Mouse (Mus musculus) lung, embryonic 14.5 days (tissue): ENCODE data around the gene Lig3. TPM values are rescaled to one million over a fixed set of nuclear protein-coding genes. Genes with fewer than 3 reads are reported as not detected.
A peak's percentile ranks its signal among the peaks of the same experiment; 100 is the strongest.

Experiments used
- ATAC-seq: fragments of 200-750 bp; cut with Nextera tagmentation; 2 replicates; pipeline ENCODE4 v1.8.0; 2017; ENCODE audit warnings: mild to moderate bottlenecking, moderate TSS enrichment, moderate library complexity; ENCODE audit not compliant: insufficient read depth
- DNase-seq: peaks from one replicate; pipeline ENCODE4 v3.0.0-alpha.2; 2015
- H3K27ac ChIP-seq: fragments of 300-500 bp; sonication (generic); 2 replicates; pipeline ENCODE4 v1.5.1; 2014; ENCODE audit warnings: low read depth, mild to moderate bottlenecking, moderate library complexity
- H3K27me3 ChIP-seq: fragments of 300-500 bp; sonication (generic); 2 replicates; pipeline ENCODE4 v1.6.1; 2014; ENCODE audit warnings: low read length, control low read depth; ENCODE audit not compliant: insufficient read depth
- H3K36me3 ChIP-seq: fragments of 300-500 bp; sonication (generic); 2 replicates; pipeline ENCODE4 v1.6.1; 2014; ENCODE audit warnings: control low read depth; ENCODE audit not compliant: insufficient read depth
- H3K4me1 ChIP-seq: fragments of 300-500 bp; sonication (generic); 2 replicates; pipeline ENCODE4 v1.6.1; 2014; ENCODE audit warnings: antibody characterized with exemption, control low read depth; ENCODE audit not compliant: insufficient read depth
- H3K4me2 ChIP-seq: fragments of 300-500 bp; sonication (generic); 2 replicates; pipeline ENCODE4 v1.6.1; 2014; ENCODE audit warnings: mild to moderate bottlenecking
- H3K4me3 ChIP-seq: fragments of 300-500 bp; sonication (generic); 2 replicates; pipeline ENCODE4 v1.5.1; 2014; ENCODE audit warnings: low read depth, low read length
- H3K9ac ChIP-seq: fragments of 300-500 bp; sonication (generic); 2 replicates; pipeline ENCODE4 v1.6.1; 2014
- H3K9me3 ChIP-seq: fragments of 300-500 bp; sonication (generic); 2 replicates; pipeline ENCODE4 v1.6.1; 2016; ENCODE audit warnings: low read depth, low read length, control low read depth
- CTCF ChIP-seq: IDR thresholded peaks from 2 replicates; pipeline ENCODE4 v1.5.1; 2016; ENCODE audit warnings: antibody characterized with exemption, low read depth
- WGBS: fragments of 180-500 bp; shearing (Covaris S2); extraction: QIAGEN DNeasy Blood & Tissue Kit; methylation state at CpG from one replicate; pipeline ENCODE4 v1.1.7; 2014; 5-methylcytosine and 5-hydroxymethylcytosine counted together
- polyA plus RNA-seq: library from polyadenylated mRNA; unstranded; fragments of >200 nt; fragmentation: Nextera tagmentation; extraction: Ambion mirVana; gene quantifications from 2 replicates; pipeline ENCODE4 v1.2.1, GENCODE M21; 2014

Gene Lig3
- polyA plus RNA-seq, 1 experiment from 2014 or later, result 41.0 TPM

DNA sequence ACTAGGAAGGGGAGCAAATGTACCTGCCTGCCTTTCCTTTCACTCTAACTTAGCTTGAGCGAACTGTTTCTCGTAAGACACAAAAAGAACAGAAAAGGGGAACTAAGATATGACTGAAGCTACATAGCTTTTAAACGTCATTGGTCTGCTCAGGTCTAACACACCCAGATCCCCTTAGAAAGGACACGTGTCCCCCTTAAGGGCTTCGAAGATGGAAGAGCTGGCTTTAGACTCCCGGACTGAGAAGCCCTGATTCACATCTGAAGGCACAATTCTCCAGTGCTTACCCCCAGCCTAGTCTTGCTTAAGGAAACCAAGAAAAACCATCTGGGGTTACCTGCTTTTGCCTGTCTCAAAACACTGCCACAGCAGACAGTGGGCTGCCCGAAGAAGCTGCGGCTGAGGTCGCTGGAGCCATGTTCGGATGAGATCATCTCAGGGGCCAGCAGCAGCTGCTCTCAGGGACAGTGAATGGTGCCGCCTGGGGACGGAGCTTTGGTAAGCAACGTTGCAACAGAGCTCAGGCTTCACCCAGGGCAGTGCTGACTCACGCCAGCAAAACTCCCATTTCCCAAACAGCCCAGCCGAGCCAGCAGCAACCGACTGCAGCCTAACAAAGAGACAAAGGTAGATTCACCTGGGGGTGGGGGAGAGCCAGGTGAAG is 64.6 kb downstream of the Lig3 start:
- no peaks in the 10 kb centered on the region for H3K4me1 ChIP-seq
- H3K27ac ChIP-seq, result peak overlapping the region; percentile 58; the same call in 1 of the 2 replicates
- peak overlapping the region; percentile 49 for H3K4me2 ChIP-seq
- ATAC-seq (peak; percentile 83), DNase-seq (peak; percentile 64)
- no peaks in the 10 kb centered on the region for H3K9me3 ChIP-seq
- 27% methylated on average over 16 of the region's 16 CpGs for WGBS
- TF ChIP-seq CTCF, result no peak
- H3K36me3 ChIP-seq, result no peaks in the 10 kb centered on the region
- no peaks in the 10 kb centered on the region for H3K27me3 ChIP-seq
- H3K4me3 ChIP-seq, result no peak overlapping the region; the same call in 1 of the 2 replicates
- H3K9ac ChIP-seq, result peak overlapping the region; percentile 41

DNA sequence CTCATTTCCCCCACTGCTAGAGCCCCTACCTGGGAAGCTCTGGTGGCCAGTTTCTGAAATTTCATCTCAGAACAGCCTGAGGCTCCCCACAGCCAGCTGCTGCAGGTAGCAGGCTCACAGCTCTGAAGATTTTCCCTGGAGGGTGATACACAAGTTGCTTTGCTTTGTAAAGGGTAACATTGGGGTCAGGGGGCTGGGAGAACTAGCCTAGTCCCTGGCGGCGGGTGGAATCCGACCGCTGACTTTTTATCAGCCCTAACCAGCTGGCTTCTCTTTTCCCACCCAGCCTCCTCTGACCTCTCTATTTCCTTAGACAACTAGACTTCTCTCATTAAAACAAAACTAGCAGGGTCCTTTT is 65.2 kb downstream of the Lig3 start:
- ATAC-seq, result no peak; the same call in 1 of the 2 replicates
- no peak for DNase-seq
- peak overlapping the region; percentile 41; the same call in 1 of the 2 replicates for H3K9ac ChIP-seq

DNA sequence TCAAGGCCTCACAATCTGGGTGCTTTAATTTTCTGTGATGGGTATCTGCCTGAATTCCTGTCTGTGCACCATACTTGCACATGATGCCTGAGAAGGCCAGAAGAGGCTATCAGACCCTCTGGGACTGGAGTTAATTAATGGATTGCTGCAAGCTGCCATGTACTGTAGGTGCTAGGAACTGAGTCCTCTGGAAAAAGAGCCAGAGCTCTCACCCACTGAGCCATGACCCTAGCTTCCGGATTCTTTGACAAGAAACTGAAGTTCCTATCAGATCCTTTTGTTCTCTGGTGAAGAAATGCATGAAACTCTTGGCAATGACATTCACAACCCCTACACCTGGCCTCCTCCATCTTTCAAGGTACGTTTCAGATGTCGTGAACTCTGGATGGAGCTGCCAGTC is 66.0 kb downstream of the Lig3 start:
- WGBS, result 74% methylated on average over 3 of the region's 3 CpGs
- Histone ChIP-seq H3K36me3 (no peaks in the 10 kb centered on the region), H3K27me3 (no peaks in the 10 kb centered on the region), H3K9me3 (no peaks in the 10 kb centered on the region), H3K4me3 (no peak overlapping the region), H3K9ac (no peak overlapping the region), H3K4me1 (no peaks in the 10 kb centered on the region), H3K27ac (no peak overlapping the region), H3K4me2 (no peak overlapping the region)
- ATAC-seq, result no peak
- TF ChIP-seq CTCF, result no peak
- no peak for DNase-seq

More for the DNA sequence above, 65.2 kb downstream of the Lig3 start:
- Histone ChIP-seq H3K27me3 (no peaks in the 10 kb centered on the region), H3K4me2 (peak overlapping the region; percentile 49), H3K4me1 (no peaks in the 10 kb centered on the region), H3K9me3 (no peaks in the 10 kb centered on the region), H3K4me3 (no peak overlapping the region; the same call in 1 of the 2 replicates), H3K27ac (peak overlapping the region; percentile 58; the same call in 1 of the 2 replicates), H3K36me3 (no peaks in the 10 kb centered on the region)
- WGBS, result 16% methylated on average over 4 of the region's 4 CpGs
- TF ChIP-seq CTCF, result no peak

DNA sequence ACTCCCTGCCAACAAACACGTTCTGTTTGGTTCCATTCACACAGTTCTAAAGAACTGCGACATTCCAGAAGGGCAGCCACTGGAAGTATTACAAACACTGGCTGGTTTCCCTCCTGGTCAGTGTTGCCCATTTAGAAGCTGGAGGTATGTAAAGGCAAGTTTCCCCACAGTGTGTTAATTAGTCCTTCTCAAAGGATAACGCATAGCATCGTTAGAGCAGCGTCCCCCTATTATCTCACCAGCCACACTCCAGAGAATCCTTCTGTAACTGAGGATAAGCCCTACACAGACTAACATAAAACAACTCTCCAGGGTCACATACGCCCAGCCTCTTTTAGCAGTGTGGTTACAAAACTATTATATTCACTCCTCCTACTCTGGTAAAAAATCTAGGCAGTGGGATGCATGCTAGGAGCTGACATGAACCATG is 66.7 kb downstream of the Lig3 start:
- Histone ChIP-seq H3K4me1 (no peaks in the 10 kb centered on the region), H3K4me2 (no peak overlapping the region), H3K9ac (no peak overlapping the region), H3K27me3 (no peaks in the 10 kb centered on the region), H3K36me3 (no peaks in the 10 kb centered on the region), H3K27ac (no peak overlapping the region), H3K4me3 (no peak overlapping the region), H3K9me3 (no peaks in the 10 kb centered on the region)
- DNase-seq (no peak), ATAC-seq (no peak)
- TF ChIP-seq CTCF, result no peak
- 50% methylated on average over 6 of the region's 6 CpGs for WGBS

DNA sequence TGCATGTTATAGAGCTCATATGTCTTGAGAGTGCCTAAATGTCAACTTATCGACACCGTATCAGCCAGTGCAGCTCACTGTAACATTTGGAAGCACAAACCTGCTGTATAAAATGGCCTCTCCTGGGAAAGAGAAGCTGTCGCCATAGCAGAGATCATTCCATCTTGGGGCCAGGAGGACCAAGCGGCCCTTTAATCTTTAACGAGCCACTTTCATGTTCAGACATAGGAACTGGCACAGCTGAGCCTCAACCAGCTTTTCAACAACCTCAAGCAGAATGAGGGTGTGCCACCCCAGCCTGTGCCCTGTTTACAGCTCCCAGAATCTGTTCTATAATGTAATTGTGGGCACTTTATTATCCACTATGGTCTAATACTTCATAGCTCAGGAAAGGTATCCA is 69.4 kb downstream of the Lig3 start:
- TF ChIP-seq CTCF, result no peak
- no peak overlapping the region for H3K9ac ChIP-seq
- no peaks in the 10 kb centered on the region for H3K27me3 ChIP-seq
- H3K4me3 ChIP-seq, result no peak overlapping the region
- H3K36me3 ChIP-seq, result no peaks in the 10 kb centered on the region
- no peak for DNase-seq
- no peak overlapping the region for H3K4me2 ChIP-seq
- 74% methylated on average over 5 of the region's 5 CpGs for whole genome bisulfite sequencing
- no peak for ATAC-seq
- no peaks in the 10 kb centered on the region for H3K4me1 ChIP-seq
- H3K9me3 ChIP-seq, result no peaks in the 10 kb centered on the region
- H3K27ac ChIP-seq, result no peak overlapping the region

DNA sequence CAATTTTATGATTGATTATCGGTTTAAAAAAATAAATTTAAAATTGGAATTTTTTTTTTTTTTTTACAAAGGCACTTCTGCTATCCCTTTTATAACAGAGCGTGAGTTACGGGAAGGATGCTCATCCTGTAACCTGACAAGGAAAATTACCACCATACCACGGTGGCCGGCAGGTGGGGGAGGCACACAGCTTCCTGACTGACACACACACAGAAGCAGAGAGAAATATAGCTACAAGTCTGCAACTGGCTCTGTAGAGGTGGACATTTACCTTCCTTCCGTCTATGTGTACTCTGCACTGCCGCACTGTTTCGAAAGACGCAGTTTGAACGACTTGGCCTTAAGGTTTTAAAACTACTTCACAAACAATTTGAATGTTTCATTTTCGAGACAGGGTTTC is 71.2 kb downstream of the Lig3 start:
- 81% methylated on average over 11 of the region's 11 CpGs for WGBS
- H3K4me2 ChIP-seq, result no peak overlapping the region
- H3K27me3 ChIP-seq, result no peaks in the 10 kb centered on the region
- DNase-seq (no peak), ATAC-seq (no peak)
- H3K4me3 ChIP-seq, result no peak overlapping the region
- H3K9ac ChIP-seq, result no peak overlapping the region
- no peak overlapping the region for H3K27ac ChIP-seq
- H3K9me3 ChIP-seq, result no peaks in the 10 kb centered on the region
- no peak for TF ChIP-seq CTCF
- no peaks in the 10 kb centered on the region for H3K4me1 ChIP-seq
- H3K36me3 ChIP-seq, result no peaks in the 10 kb centered on the region

DNA sequence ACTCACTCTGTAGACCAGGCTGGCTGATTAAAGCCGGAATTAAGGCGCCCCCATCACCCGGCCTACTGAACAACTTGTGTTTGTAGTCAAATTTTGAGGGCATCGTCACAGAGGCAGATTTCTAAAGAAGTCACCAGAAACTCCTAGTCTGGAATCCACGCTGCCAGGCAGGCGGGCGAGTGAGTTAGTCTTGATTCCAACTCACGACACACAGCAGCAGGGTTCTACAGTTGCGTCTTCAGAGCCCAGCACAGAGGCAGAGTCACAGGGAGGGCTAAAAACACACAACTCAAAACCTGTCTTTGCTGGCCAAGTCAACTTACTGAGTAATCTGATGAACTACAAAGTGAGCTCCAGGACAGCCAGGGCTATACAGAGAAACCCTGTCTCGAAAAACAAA is 71.6 kb downstream of the Lig3 start:
- no peak for ATAC-seq
- Histone ChIP-seq H3K9ac (no peak overlapping the region), H3K4me3 (no peak overlapping the region), H3K9me3 (no peaks in the 10 kb centered on the region), H3K36me3 (no peaks in the 10 kb centered on the region), H3K27me3 (no peaks in the 10 kb centered on the region), H3K4me1 (no peaks in the 10 kb centered on the region), H3K27ac (no peak overlapping the region), H3K4me2 (no peak overlapping the region)
- 77% methylated on average over 10 of the region's 10 CpGs for WGBS
- TF ChIP-seq CTCF, result no peak
- no peak for DNase-seq
